Mouse (Mus musculus) midbrain, embryonic 12.5 days (tissue): ENCODE measurements around the gene Stac3. TPM values are rescaled to one million over a fixed set of nuclear protein-coding genes. Genes with fewer than 3 reads are reported as not detected.
A peak's percentile ranks its signal among the peaks of the same experiment; 100 is the strongest.

ENCODE experiments used
- ATAC-seq: fragments of 200-750 bp; cut with Nextera tagmentation; 2 replicates; pipeline ENCODE4 v1.8.0; 2017; ENCODE audit warnings: low read depth, moderate TSS enrichment, moderate library complexity; ENCODE audit not compliant: low FRiP score
- H3K27ac ChIP-seq: fragments of 300-500 bp; sonication (generic); replicated peaks from 2 replicates; pipeline ENCODE4 v1.5.1; 2016; ENCODE audit warnings: mild to moderate bottlenecking
- H3K27me3 ChIP-seq: fragments of 300-500 bp; sonication (generic); 2 replicates; pipeline ENCODE4 v1.6.1; 2016; ENCODE audit warnings: mild to moderate bottlenecking
- H3K36me3 ChIP-seq: fragments of 300-500 bp; sonication (generic); 2 replicates; pipeline ENCODE4 v1.6.1; 2016
- H3K4me1 ChIP-seq: fragments of 300-500 bp; sonication (generic); 2 replicates; pipeline ENCODE4 v1.6.1; 2016
- H3K4me2 ChIP-seq: fragments of 300-500 bp; sonication (generic); replicated peaks from 2 replicates; pipeline ENCODE4 v1.6.1; 2016; ENCODE audit warnings: mild to moderate bottlenecking, moderate library complexity
- H3K4me3 ChIP-seq: fragments of 300-500 bp; sonication (generic); 2 replicates; pipeline ENCODE4 v1.5.1; 2016; ENCODE audit warnings: mild to moderate bottlenecking
- H3K9ac ChIP-seq: fragments of 300-500 bp; sonication (generic); replicated peaks from 2 replicates; pipeline ENCODE4 v1.6.1; 2016; ENCODE audit warnings: mild to moderate bottlenecking, moderate library complexity
- H3K9me3 ChIP-seq: fragments of 300-500 bp; sonication (generic); 2 replicates; pipeline ENCODE4 v1.6.1; 2016; ENCODE audit warnings: mild to moderate bottlenecking
- WGBS: fragments of 180-500 bp; shearing (Covaris S2); methylation state at CpG from one replicate; pipeline ENCODE4 v1.1.7; 2016; 5-methylcytosine and 5-hydroxymethylcytosine counted together
- polyA plus RNA-seq: library from polyadenylated mRNA; unstranded; fragments of >200 nt; fragmentation: Nextera tagmentation; extraction: Ambion mirVana; gene quantifications from 2 replicates; pipeline ENCODE4 v1.2.1, GENCODE M21; 2016

Stac3 gene
- polyA plus RNA-seq, 1 experiment from 2014 or later = 1.6 TPM

- Histone ChIP-seq H3K36me3 (peaks cover 80% of the 10 kb centered on the region), H3K27ac (no peak overlapping the region), H3K4me1 (no peaks in the 10 kb centered on the region), H3K9ac (no peak overlapping the region), H3K9me3 (no peaks in the 10 kb centered on the region), H3K27me3 (no peaks in the 10 kb centered on the region), H3K4me2 (no peak overlapping the region), H3K4me3 (no peak overlapping the region)
- ATAC-seq = no peak
- 90% methylated on average over 7 of the region's 7 CpGs for WGBS
Observed at GRCm38 (mm10) chr10:127488856-127489255, 12.6 kb upstream of the Stac3 start.

GRCm38 (mm10) chr10:127490160-127491127, 11.0 kb upstream of the Stac3 start:
- Histone ChIP-seq H3K9me3 (no peaks in the 10 kb centered on the region), H3K27ac (0 out of 2 replicates have a peak overlapping the region, but pooled peaks have one; percentile 20), H3K4me2 (no peak overlapping the region), H3K36me3 (peaks cover 80% of the 10 kb centered on the region), H3K4me3 (no peak overlapping the region), H3K4me1 (no peaks in the 10 kb centered on the region), H3K9ac (no peak overlapping the region), H3K27me3 (no peaks in the 10 kb centered on the region)
- WGBS = 85% methylated on average over 18 of the region's 18 CpGs
- no peak for ATAC-seq

DNA sequence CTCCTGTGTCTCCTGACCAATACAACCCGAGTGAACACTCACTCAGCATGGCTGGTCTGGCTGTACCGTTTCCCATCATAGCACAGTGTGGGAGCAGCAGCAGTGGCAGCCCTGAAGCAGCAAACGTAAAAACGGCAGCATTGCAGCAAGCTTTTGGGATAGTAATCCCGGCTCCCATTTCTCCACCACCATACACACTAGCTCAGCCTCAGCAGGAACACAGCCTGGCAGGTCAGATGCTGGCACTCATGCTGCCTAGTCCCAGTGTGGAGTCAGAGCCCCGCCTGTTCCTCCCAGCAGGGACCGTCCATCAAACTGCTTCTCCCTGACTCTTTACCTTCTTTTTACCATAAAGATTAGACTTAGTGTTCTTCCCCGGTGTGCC, 10.4 kb upstream of the Stac3 start:
- 0 out of 2 replicates have a peak overlapping the region, but pooled peaks have one; percentile 20 for H3K27ac ChIP-seq
- H3K4me1 ChIP-seq = no peaks in the 10 kb centered on the region
- H3K4me3 ChIP-seq = no peak overlapping the region
- H3K9me3 ChIP-seq = no peaks in the 10 kb centered on the region
- 69% methylated on average over 8 of the region's 8 CpGs for WGBS
- ATAC-seq = no peak
- peaks cover 82% of the 10 kb centered on the region for H3K36me3 ChIP-seq
- no peak overlapping the region for H3K4me2 ChIP-seq
- H3K27me3 ChIP-seq = no peaks in the 10 kb centered on the region
- no peak overlapping the region for H3K9ac ChIP-seq

- H3K4me2 ChIP-seq = no peak overlapping the region
- no peaks in the 10 kb centered on the region for H3K4me1 ChIP-seq
- no peaks in the 10 kb centered on the region for H3K27me3 ChIP-seq
- H3K9ac ChIP-seq = no peak overlapping the region
- no peak overlapping the region for H3K4me3 ChIP-seq
- H3K9me3 ChIP-seq = no peaks in the 10 kb centered on the region
- peaks cover 83% of the 10 kb centered on the region for H3K36me3 ChIP-seq
- 93% methylated on average over 3 of the region's 3 CpGs for WGBS
- H3K27ac ChIP-seq = no peak overlapping the region
- ATAC-seq = no peak
Observed at GRCm38 (mm10) chr10:127492118-127492517, 9.4 kb upstream of the Stac3 start.

- Histone ChIP-seq H3K9ac (no peak overlapping the region), H3K4me1 (no peaks in the 10 kb centered on the region), H3K4me2 (no peak overlapping the region), H3K27me3 (no peaks in the 10 kb centered on the region), H3K9me3 (no peaks in the 10 kb centered on the region), H3K27ac (no peak overlapping the region), H3K36me3 (peaks cover 84% of the 10 kb centered on the region), H3K4me3 (no peak overlapping the region)
- WGBS = 95% methylated on average over 3 of the region's 3 CpGs
- ATAC-seq = no peak
Observed at GRCm38 (mm10) chr10:127496156-127496555, 5.3 kb upstream of the Stac3 start.

GRCm38 (mm10) chr10:127499516-127499915, 2.0 kb upstream of the Stac3 start:
- H3K36me3 ChIP-seq = peaks cover 51% of the 10 kb centered on the region
- H3K9ac ChIP-seq = no peak overlapping the region
- no peak overlapping the region for H3K27ac ChIP-seq
- H3K9me3 ChIP-seq = no peaks in the 10 kb centered on the region
- no peaks in the 10 kb centered on the region for H3K4me1 ChIP-seq
- 87% methylated on average over 5 of the region's 5 CpGs for WGBS
- ATAC-seq = no peak
- H3K27me3 ChIP-seq = no peaks in the 10 kb centered on the region
- H3K4me3 ChIP-seq = no peak overlapping the region
- H3K4me2 ChIP-seq = no peak overlapping the region

DNA sequence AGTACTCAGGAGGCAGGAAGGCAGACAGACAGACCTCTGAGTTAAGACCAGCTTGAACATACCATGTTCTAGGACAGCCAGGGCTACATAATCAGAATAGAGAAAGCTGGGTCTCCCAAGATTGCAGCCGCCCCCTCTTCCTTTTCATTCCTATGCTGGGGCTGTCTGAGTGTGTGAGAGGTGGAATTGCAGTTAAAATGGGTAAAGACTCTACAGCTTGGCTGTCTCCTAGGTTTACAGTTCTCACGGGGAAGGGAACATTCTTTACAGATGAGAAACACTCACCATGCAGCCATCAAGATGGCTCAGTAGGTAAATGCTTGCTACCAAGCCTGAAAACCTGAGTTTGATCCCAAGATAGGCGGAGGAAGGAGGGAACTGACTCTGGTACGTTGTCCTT, 1.4 kb upstream of the Stac3 start:
- H3K4me2 ChIP-seq = no peak overlapping the region
- no peak overlapping the region for H3K9ac ChIP-seq
- 87% methylated on average over 4 of the region's 4 CpGs for WGBS
- no peaks in the 10 kb centered on the region for H3K9me3 ChIP-seq
- H3K27ac ChIP-seq = no peak overlapping the region
- no peaks in the 10 kb centered on the region for H3K4me1 ChIP-seq
- no peak overlapping the region for H3K4me3 ChIP-seq
- H3K36me3 ChIP-seq = peaks cover 45% of the 10 kb centered on the region
- no peak for ATAC-seq
- H3K27me3 ChIP-seq = no peaks in the 10 kb centered on the region

DNA sequence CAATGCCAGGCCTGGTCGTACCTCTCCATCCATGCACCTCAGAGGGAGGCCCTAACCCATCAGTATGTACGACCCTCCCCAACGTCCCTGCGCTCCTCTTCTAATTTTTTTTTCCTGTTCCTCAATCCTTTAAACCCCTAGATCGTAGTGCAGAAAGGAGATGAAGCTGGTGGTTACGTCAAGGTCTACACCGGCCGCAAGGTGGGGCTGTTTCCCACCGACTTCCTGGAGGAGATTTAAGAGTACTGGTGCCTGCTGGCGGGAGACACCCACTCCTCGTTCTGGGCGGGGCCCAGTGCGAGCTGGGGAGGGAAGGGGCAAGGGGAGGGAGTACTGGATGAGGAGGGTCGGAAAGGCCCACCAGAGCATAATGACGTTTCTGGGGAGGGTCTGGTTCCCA, 6.8 kb downstream of the Stac3 start:
- Histone ChIP-seq H3K4me3 (no peak overlapping the region), H3K27ac (0 out of 2 replicates have a peak overlapping the region, but pooled peaks have one; percentile 95), H3K4me1 (peaks cover 55% of the 10 kb centered on the region), H3K27me3 (peaks cover 59% of the 10 kb centered on the region), H3K9ac (no peak overlapping the region; the same call in 1 of the 2 replicates), H3K4me2 (peak overlapping the region; percentile 88), H3K9me3 (no peaks in the 10 kb centered on the region), H3K36me3 (no peaks in the 10 kb centered on the region)
- no peak for ATAC-seq
- 2% methylated on average over 15 of the region's 15 CpGs for WGBS

- peak; percentile 72 for ATAC-seq
- Histone ChIP-seq H3K4me2 (peak overlapping the region; percentile 88), H3K9ac (peak overlapping the region; percentile 43), H3K4me3 (peak overlapping the region; percentile 44), H3K9me3 (no peaks in the 10 kb centered on the region), H3K36me3 (no peaks in the 10 kb centered on the region), H3K27ac (peak overlapping the region; percentile 95), H3K27me3 (peaks cover 69% of the 10 kb centered on the region), H3K4me1 (peaks cover 65% of the 10 kb centered on the region)
- under 1% methylated on average over 33 of the region's 35 CpGs for WGBS
Observed at GRCm38 (mm10) chr10:127509051-127509836, 7.8 kb downstream of the Stac3 start.

GRCm38 (mm10) chr10:127509837-127510701, 8.6 kb downstream of the Stac3 start:
- Histone ChIP-seq H3K27ac (peak overlapping the region; percentile 95), H3K4me2 (peak overlapping the region; percentile 88), H3K4me1 (peaks cover 73% of the 10 kb centered on the region), H3K36me3 (no peaks in the 10 kb centered on the region), H3K27me3 (peaks cover 78% of the 10 kb centered on the region), H3K9me3 (no peaks in the 10 kb centered on the region), H3K4me3 (peak overlapping the region; percentile 44), H3K9ac (peak overlapping the region; percentile 43; the same call in 1 of the 2 replicates)
- no peak for ATAC-seq
- 2% methylated on average over 17 of the region's 17 CpGs for WGBS

- Histone ChIP-seq H3K4me3 (peak overlapping the region; percentile 49), H3K27ac (peak overlapping the region; percentile 95), H3K36me3 (no peaks in the 10 kb centered on the region), H3K4me1 (peaks cover 83% of the 10 kb centered on the region), H3K4me2 (peak overlapping the region; percentile 88), H3K9me3 (no peaks in the 10 kb centered on the region), H3K9ac (peak overlapping the region; percentile 59), H3K27me3 (peaks cover 88% of the 10 kb centered on the region)
- 8% methylated on average over 11 of the region's 11 CpGs for WGBS
- no peak for ATAC-seq
Observed at GRCm38 (mm10) chr10:127510895-127511617, 9.6 kb downstream of the Stac3 start.
